ENCODE assay signal across 10 mouse cellular contexts in genomic region chr19:40425326-40425725, GRCm38 (mm10).
DNase-seq lines count a peak whose midpoint lies in the region; ATAC-seq and TF ChIP-seq lines count a peak whose summit lies in the region.
"Had no signal": no experiment of that assay in that cellular context is flagged by ENCODE, and none has a peak within 500 bp of the region (broad histone marks: within the 10 kb centered on the region; RNA-seq: fewer than 3 reads in every experiment).

No protein-coding gene starts in this region.

- 34% methylated on average over 5 of the region's 5 CpGs for WGBS in kidney, embryonic 16.5 days
- WGBS in embryonic facial prominence, embryonic 12.5 days = 17% methylated on average over 5 of the region's 5 CpGs
- 40% methylated on average over 5 of the region's 5 CpGs for WGBS in limb, embryonic 10.5 days
- WGBS in thymus, adult 2 months = 53% methylated on average over 5 of the region's 5 CpGs

- H3K9ac ChIP-seq in kidney, embryonic 16.5 days (replicated peaks; ENCODE audit: low read length) = no peak overlapping the region
- no peak overlapping the region for H3K9ac ChIP-seq in embryonic facial prominence, embryonic 12.5 days

- H3K9me3 ChIP-seq in kidney, embryonic 16.5 days (ENCODE audit: low read length) = no peaks in the 10 kb centered on the region
- H3K9me3 ChIP-seq in embryonic facial prominence, embryonic 12.5 days = no peaks in the 10 kb centered on the region
- no peaks in the 10 kb centered on the region for H3K9me3 ChIP-seq in limb, embryonic 10.5 days (replicated peaks)

- TF ChIP-seq CTCF in thymus, adult 2 months (IDR thresholded peaks at IDR 0.05; ENCODE audit: borderline replicate concordance, control insufficient read depth, extremely low read depth, insufficient read depth, low read length, poor library complexity) = no peak

- no peak overlapping the region for H3K4me2 ChIP-seq in kidney, embryonic 16.5 days (replicated peaks; ENCODE audit: low read depth, low read length)
- no peak overlapping the region for H3K4me2 ChIP-seq in embryonic facial prominence, embryonic 12.5 days (replicated peaks)

- TF ChIP-seq POLR2A in thymus, adult 2 months (IDR thresholded peaks at IDR 0.05; ENCODE audit: control insufficient read depth, extremely low read depth, insufficient read depth, low read length, poor library complexity) = no peak

- no peaks in the 10 kb centered on the region for H3K27me3 ChIP-seq in kidney, embryonic 16.5 days (ENCODE audit: insufficient read depth, low read length)
- H3K27me3 ChIP-seq in embryonic facial prominence, embryonic 12.5 days = no peaks in the 10 kb centered on the region
- no peaks in the 10 kb centered on the region for H3K27me3 ChIP-seq in limb, embryonic 10.5 days (ENCODE audit: low read depth, poor library complexity, severe bottlenecking)
- H3K27me3 ChIP-seq in thymus, adult 2 months (ENCODE audit: control insufficient read depth, insufficient read depth, low read length) = no peaks in the 10 kb centered on the region

- H3K4me3 ChIP-seq in kidney, embryonic 16.5 days (ENCODE audit: low read length) = no peak overlapping the region
- H3K4me3 ChIP-seq in embryonic facial prominence, embryonic 12.5 days = no peak overlapping the region
- H3K4me3 ChIP-seq in limb, embryonic 10.5 days = no peak overlapping the region
- H3K4me3 ChIP-seq in thymus, adult 2 months (ENCODE audit: control insufficient read depth, insufficient read depth, low read length) = no peak overlapping the region

- ATAC-seq in kidney, embryonic 16.5 days (ENCODE audit: low FRiP score, low TSS enrichment) = no peak
- ATAC-seq in embryonic facial prominence, embryonic 12.5 days (ENCODE audit: insufficient number of reproducible peaks, insufficient read depth, low FRiP score, low TSS enrichment) = no peak

- H3K4me1 ChIP-seq in kidney, embryonic 16.5 days (ENCODE audit: insufficient read depth, low read length) = peaks cover 17% of the 10 kb centered on the region
- peaks cover 17% of the 10 kb centered on the region for H3K4me1 ChIP-seq in embryonic facial prominence, embryonic 12.5 days
- H3K4me1 ChIP-seq in limb, embryonic 10.5 days = peaks cover 20% of the 10 kb centered on the region
- H3K4me1 ChIP-seq in thymus, adult 2 months (replicated peaks; ENCODE audit: control insufficient read depth, insufficient read depth, low read length) = no peaks in the 10 kb centered on the region

- H3K27ac ChIP-seq in kidney, embryonic 16.5 days (ENCODE audit: low read length) = peak overlapping the region; percentile 41; the same call in 1 of the 2 replicates
- H3K27ac ChIP-seq in embryonic facial prominence, embryonic 12.5 days = peak overlapping the region; percentile 38; the same call in 1 of the 2 replicates
- H3K27ac ChIP-seq in limb, embryonic 10.5 days = peak overlapping the region; percentile 64; the same call in 1 of the 2 replicates
- H3K27ac ChIP-seq in thymus, adult 2 months (ENCODE audit: control insufficient read depth, insufficient read depth, low read length) = no peak overlapping the region

- H3K36me3 ChIP-seq in kidney, embryonic 16.5 days (ENCODE audit: insufficient read depth, low read length) = no peaks in the 10 kb centered on the region
- no peaks in the 10 kb centered on the region for H3K36me3 ChIP-seq in embryonic facial prominence, embryonic 12.5 days
- no peaks in the 10 kb centered on the region for H3K36me3 ChIP-seq in limb, embryonic 10.5 days
- H3K36me3 ChIP-seq in thymus, adult 2 months (ENCODE audit: control insufficient read depth, insufficient read depth, low read length) = no peaks in the 10 kb centered on the region

- DNase-seq in embryo, embryonic 10 days (ENCODE audit: low spot score) = peak; percentile 28
- no peak for DNase-seq in embryo, embryonic 9.5 days (ENCODE audit: extremely low spot score)
- DNase-seq in kidney, postnatal 14 days = no peak
- peak; percentile 32 for DNase-seq in limb, embryonic 10.5 days (ENCODE audit: low spot score)
- DNase-seq in c-Kit-positive CD71-positive TER-119-positive erythroid progenitor cells, embryonic 14.5 days (ENCODE audit: low spot score) = no peak
- DNase-seq in thymus, adult 2 months = no peak
- DNase-seq: layer of hippocampus, adult 9-11 months; spleen, adult 18-20 months had no signal

Comparison
In these comparisons a context has a peak if more than half of its experiments do, and no peak if none do; other contexts are left out.
1. DNase-seq: peak in embryo, embryonic 10 days (single experiment) and limb, embryonic 10.5 days (single experiment); none in embryo, embryonic 9.5 days (single experiment), kidney, postnatal 14 days (single experiment), c-Kit-positive CD71-positive TER-119-positive erythroid progenitor cells, embryonic 14.5 days (single experiment) and thymus, adult 2 months (single experiment).